Mouse (Mus musculus): Measurements from ENCODE around the gene Ncor2. TPM values are rescaled to one million over a fixed set of nuclear protein-coding genes. Genes with fewer than 3 reads are reported as not detected.

The Ncor2 gene
- total RNA-seq, 2 experiments from 2014 or later: 183 to 200 TPM

Other genes starting within 250 kb of the Ncor2 start
- 1 to 10 TPM in 1 of 2 experiments, under 1 TPM in 1; 0.87 to 1.0 TPM for gene Rflna, start 176.0 kb downstream of the Ncor2 start, total RNA-seq (2021)
- gene Scarb1, start 161.9 kb upstream of the Ncor2 start, total RNA-seq (2021): 10 to 100 TPM; 24.6 to 28.9 TPM
- gene Gm10382, start 210.1 kb upstream of the Ncor2 start, total RNA-seq (2021): under 1 TPM in 1 of 2 experiments, not detected in 1; 0.46 TPM
- gene Ubc, start 211.0 kb upstream of the Ncor2 start, total RNA-seq (2021): 100 to 1,000 TPM; 810 to 811 TPM